Mouse (Mus musculus) urinary bladder, postnatal 14 days (tissue): ENCODE results near the gene Stard3nl.
A peak's percentile ranks its signal among the peaks of the same experiment; 100 is the strongest.

Experiments used
- DNase-seq: peaks from one replicate; pipeline ENCODE4 v3.0.0; 2021; ENCODE audit warnings: low spot score

Stard3nl gene

DNA sequence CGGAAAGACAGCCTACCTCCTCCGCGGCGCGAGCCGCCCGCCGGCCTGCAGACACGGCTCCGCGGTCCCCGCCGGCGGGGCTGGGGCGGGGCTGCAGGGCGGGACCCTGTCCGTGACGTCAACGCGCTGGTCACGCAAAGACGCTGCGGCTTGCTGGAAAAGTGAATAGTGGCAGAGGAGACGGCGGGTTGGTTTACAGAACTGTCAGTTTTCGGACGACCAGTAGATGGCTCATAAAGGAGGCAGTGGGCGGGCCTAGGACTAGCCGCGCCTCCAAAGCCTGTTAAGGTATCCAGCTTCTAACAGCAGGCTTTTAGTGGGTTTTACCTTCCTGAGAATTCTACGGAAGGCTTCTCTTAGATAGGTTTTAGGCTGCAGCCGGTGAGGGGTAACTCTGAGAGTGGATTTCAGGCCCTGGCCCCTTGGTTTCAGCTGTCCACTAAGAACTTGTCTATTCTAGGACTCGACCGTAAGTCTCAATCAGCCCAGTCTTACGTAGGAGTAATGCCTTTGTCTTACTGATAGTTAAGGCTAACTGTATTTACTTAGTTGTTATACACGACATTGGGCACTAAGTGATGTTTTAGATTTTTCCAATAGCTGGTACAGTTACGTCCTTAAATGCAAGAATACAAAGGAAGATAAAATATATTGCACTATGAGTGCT is at the start of gene Stard3nl:
Stard3nl (minus strand) TSS at position 108 of the 667 bp plus-strand sequence.
- peak; percentile 99 for DNase-seq

DNA sequence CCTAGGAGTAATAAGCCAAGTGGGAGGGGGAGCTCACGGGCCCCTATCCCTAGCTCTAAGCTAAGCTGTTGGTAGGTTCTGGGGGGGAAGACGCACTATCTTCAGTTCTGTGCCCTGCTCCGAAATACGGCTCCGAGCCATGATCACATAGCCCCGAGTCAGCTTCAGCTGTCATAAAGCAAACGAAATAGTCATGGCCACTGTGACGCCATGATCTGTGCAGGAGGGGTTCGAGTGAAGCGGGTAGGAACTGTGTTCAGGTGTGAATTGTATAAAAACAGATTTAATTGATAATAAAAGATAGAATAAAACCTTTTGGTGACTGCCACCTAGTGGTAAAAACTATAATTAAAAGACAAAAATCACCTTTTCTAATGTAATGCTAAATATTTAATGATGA is 42.4 kb upstream of the Stard3nl start:
- DNase-seq, result no peak

DNA sequence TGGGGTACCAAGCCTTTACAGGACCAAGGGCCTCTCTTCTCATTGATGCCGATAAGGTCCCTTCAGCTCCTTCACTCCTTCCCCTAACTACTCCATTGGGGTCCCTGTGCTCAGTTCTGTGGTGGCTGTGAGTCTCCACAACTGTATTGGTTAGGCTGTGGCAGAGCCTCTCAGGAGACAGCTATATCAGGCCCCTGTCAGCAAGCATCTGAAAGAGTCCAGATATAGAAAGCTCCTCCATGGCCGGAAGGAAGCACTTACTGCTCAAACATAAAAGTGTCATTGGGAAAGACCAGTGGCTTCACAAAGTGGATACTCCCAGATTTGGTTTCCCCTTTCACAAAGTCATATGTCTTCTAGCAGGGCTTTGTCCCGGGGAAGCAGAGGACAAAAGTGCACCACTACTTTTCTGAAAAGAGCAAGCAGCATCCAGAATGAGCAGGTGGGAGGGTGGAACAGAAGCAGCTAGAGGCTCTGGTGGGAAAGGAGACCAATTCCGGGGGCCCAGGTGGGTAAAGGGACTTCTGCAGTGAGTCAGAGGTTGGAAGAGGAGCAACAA is 34.3 kb upstream of the Stard3nl start:
- no peak for DNase-seq

DNA sequence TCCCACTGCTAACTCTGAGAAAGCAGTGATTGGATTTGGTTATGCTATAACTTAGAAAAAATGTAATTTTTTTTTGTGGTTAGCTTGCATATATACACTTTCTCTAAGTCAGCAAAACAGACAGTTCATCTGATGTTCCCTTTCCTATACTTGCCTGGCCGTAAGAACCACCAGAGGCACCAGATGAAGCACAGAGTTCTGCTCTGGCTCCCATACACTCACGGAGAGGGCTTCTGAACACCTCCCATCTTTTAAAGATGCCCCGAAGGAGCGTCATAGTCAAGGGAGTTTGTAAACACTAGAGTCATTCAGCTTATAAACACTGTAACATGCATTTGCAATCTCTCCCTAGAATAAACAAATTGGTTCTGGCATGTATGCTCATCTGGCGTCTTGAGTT is 32.5 kb upstream of the Stard3nl start:
- DNase-seq, result no peak

DNA sequence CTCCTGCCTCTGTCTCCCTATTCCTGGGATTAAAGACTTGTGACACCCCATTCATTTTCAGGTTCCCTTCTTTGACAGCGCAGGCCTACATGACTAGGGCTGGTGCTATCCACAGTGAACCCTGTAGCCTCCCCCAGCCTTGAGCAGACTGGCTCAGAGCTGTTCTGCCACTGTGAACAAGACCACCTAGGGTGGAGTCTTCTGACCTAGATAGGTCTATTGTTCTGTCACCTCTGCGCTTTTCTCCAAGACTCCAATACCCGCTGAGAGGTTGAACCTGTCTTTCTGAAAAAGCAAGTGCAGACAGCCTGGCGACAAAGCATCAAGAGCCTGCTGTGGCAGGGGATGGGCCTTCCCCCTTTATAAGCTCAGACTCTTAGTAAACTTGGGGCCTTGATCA is 29.0 kb upstream of the Stard3nl start:
- no peak for DNase-seq

DNA sequence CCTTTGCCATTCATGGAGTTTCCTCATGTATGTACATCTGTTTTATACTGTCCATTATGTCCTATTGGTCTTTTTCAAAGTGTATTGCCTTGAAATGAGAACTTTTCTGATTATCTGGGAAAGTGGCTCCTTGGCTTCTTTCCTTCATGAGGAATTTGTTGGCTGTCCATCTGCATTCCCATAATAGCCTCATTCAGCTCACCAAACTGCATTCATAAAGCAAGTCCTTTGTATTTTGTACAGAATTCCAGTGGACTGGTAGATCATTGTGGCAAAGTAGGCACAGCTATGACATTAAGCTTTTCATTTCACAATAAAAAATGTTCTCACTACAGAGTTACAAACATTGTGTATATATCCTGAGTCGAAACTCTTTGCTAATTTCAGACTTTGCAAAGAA is 26.9 kb upstream of the Stard3nl start:
- no peak for DNase-seq

DNA sequence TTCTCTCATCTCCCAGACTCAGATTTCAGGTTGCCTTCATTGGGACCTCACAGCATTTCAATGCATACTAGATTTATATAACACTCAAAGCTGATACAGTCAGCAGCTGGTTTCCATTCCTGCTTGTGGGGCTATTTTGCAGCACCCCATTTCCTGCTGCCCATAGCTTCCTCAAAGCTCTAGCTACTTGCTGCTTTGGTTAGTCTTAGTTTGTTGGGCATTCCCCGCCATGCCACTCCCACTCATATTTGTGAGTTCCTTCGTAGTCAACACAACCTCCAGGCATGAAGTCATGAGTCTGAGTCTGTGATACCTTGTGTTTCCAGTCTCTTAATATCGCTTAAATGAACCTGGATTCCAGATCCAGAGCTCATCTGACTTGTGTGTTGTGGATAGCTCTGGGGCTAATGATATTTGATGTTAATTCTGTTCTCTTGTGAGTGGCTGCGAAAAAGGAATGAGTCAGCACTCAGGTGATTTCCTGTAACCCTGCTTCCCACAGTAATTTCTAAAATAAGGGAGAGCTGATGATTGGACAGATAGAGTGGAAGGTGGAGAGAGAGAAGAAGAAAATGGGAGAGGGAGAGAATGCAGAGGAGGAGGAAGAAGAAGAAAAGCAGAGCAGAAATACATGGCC is 22.4 kb upstream of the Stard3nl start:
- DNase-seq, result no peak

DNA sequence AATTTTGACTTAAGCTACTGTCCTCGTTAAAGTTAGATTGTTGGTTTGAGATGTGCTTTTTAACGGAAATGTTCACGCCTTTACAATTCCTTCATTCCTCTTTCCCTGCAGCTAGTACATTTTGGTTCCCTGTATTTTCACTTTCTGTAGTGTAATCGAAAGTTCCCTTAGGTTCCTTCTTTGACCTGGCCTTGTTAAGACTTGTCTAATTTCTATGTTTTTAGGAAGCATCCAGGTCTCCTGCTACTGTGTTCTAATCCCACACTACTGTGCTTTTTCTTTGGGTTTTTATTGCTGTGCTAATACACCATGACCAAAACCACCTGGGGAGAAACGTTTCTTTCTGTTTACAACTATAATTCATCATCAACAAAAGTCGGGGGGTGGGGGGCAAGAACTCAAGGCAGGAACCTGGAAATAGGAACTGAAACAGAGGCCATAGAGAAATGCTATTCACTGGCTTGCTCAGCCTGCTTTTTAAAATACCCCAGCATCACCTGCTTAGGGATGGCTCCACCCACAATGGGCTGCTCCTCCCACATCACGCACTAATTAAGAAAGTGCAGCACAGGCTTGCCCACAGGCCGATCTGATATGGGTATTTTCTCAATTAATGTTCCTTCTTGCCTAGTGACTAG is 20.4 kb upstream of the Stard3nl start:
- DNase-seq, result no peak

DNA sequence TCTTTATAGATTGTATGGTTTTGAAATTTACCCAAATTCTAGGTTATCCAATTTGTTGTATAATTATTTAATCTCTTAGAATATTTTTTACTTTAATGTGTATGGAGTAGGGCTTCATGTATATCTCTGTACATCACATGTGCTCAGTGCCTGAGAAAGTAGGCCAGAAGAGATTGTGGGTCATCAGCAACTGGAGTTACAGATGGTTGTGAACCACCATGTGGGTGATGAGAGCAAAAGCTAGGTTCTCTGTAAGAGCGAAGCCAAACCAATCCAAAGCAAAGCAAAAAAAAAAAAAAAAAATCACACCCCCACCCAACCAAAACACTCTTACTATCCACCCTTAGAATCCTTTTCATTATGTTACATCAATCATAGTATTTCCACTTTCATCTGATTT is 19.7 kb upstream of the Stard3nl start:
- no peak for DNase-seq

DNA sequence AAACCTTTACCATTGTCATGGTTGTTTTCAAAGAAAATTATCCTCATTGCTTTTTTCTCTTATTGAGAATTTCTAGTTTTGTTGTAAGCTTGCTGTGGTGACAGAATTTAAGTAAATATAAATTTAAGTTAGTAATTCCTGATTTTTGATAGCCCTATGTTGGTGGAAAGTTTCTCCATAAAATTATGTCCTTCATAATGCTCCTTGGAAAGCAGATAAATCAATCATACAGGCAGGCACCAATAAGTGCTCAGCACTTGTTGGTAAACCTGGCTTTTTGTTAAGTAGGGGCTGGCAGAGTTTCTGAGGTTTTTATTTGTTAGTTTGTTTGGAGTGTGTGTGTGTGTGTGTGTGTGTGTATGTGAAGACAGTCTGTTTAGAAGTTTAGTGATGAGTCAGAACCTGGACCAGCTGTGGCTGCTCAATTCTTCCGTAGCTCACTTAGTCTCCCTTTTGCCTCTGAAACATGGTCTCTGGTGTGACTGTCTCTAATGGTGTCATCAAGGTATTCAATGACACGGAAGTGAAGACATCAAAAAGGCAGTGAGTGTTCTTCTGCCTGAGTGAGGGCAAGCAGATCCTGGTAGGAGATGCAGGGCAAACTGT is 16.8 kb upstream of the Stard3nl start:
- no peak for DNase-seq

DNA sequence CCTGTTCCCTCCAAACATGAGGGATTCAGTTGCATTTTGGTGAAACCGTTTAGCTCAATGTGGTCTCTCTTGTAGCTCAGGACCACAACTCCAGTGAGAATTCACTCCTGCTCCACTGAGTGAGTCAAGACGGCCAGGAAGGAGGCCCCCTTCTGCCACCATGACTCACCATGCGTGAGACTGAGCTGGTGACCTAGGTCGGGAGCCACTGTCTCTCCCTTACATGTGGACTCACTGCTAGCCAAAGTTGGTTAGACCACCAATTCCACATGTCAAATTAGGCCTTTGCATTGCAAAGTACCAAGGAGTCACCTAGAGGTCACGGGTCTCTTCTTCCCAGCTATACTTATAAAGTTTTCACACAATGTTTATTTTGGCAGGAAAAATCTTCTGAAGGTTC is 16.3 kb upstream of the Stard3nl start:
- DNase-seq, result no peak

DNA sequence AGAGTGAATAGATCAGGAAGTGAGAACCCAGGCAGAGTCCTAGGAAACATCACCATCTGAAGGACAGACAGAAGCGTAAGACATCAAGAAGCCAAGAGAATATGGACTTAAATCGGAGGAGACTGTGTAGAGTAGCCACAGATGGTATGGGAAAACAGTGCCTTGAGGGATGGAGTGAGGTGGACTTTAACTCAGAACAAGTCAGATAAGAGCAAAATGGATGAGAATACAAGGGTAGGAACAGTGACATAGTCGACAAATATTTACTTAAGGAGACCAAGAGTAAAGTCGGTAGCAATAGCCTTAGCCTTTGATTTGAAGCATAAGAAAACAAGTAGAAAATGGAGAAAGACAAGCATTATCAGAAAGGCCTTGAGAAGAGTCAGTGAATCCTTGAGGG is 15.1 kb upstream of the Stard3nl start:
- no peak for DNase-seq

DNA sequence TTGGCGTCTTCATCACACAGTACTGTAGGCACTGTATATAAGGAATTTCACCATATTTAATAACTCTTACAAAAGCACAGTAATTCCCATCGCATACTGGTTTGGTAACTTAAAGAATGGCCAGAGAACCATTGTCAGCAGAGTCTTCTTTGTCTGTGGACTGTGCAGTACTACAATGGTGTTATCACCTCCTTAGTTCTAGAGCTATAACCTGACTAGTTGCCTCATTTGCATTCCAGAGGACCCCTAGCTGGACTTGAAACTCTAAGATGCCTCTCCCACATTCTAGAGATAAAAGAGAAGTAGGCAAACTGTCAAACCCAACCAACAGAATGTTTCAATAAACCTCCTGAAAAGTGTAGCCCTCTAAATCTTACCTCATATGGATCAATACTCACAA is 12.4 kb upstream of the Stard3nl start:
- no peak for DNase-seq

DNA sequence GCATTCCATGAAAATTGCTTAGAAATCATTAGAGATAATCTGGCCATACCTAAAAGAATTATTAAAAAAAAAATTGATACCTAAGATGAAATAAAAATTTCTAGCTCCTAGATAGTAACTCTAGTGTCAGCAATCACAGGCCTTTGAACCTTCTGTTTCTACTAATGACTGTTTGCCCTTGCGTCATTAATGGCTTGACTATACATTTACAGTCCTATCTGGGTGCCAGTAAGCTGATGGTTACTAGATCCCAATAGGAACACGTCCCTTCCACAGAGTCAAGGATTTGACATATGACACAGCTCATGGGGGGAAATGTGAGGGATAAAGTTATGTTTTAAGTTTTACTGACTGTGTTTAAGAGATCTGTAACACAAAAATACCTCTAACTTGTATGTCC is 9.0 kb upstream of the Stard3nl start:
- no peak for DNase-seq

DNA sequence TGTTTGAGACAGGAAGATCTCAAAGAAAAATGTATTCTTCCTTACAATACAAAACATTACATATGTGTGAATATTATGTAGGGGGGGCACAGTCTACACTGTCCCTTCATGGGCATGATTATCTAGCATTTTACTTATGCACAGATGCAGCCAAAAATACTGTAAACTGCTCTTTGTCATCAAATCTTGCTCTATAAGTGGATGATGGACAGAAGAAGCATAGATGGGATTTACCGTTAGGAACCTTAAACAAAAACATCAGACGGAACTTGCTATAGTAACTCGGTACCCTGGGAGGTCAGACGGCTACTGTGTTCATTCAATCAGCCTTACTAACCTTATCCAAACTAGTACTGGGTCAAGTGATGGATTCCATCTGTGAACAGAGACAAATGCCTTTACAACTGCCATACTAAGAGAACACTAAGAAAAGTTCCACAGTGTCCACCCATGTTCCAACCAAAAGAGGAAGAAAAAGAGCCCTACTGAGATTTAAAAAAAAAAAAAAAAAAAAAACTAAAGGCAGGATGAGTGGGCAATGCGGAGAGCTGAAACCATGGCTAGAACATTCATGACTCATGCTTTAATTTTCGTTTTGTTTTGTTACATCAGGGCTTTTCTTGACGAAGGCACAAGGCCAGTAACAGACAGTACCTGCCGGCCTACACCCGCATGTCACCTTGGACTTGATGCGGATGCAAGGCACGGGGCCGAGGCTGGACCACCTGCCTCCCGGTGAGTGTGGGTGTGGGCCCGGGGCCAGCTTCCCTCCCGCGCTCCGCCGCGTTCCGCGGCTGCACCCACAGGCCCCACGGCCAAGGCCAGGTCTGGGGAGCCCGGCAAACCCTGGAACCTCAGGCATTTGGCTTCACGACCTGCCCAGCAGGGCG is 552 bp downstream of the Stard3nl start:
- DNase-seq, result no peak

DNA sequence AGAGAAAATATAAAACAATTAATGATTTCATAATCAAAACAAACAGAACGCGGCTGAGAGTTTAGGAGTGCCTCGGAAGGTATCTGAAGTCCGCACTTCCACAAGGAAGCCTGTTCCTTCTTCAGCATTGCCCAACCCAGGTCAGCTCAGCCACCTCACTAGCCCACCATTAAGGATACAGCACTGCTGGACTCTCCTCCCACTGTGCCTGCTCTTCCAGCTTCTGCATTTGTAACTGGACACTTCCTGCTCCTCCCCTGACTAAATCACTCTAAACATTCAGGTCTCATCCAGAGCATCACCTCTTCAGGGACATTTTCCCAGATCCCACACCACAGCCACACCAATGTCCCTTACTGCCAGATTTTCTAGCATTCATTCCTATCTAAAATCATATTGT is 1.4 kb downstream of the Stard3nl start:
- no peak for DNase-seq

DNA sequence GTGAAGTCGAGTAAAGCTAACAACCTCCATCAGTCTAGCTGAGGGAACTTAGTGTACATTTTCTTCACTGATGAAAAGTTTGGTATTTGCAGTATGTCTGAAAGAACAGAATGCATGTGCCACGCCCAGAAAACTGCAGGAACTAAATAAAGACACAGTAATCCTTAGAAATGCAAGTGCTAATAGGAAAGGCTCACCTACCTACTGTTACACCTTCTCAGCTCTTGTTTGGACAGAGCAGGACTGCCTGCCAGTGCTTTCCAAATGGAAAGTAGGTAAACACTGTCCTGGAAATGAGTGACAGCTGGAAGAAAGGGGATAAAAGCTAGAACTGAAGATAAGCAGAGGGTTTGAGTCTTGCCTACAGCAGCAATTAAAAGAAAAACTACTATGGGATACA is 1.9 kb downstream of the Stard3nl start:
- DNase-seq, result no peak

DNA sequence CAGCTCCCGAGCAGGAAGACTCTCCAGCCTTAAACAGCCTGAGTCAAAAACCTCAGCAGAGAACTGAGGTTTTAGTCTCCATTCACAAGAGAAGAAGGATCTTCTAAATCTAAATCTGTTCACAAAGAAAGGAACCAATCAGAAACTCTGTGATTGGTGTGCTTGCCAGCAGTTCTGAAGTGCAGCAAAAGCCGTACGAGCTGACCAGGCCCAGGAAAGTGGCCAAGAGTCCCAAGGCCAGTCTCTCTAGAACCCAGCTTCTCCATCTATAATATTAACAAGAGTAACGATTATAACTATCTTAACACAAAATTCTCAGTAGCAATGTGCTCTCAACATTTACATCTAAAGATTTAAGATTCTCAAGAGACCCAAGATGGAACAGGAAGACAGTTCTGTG is 4.0 kb downstream of the Stard3nl start:
- DNase-seq, result no peak

DNA sequence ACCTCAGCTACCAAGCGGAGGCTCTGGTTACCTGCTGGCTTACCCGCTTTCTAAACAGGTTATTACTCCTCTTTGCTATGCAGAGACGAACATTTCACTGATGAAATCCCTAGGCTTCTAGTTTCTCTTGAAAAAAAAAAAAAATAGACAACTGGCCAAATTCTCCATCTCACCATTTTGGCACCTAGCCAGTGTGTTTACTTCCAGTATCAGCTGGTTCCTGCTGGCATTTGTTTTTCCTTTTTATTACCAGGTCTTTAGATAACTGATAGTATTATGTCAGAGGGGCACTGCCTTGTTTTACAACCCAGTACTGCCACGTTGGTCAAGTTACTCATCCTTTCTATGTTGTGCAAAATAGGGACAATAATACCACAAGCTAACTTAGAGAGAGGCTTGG is 5.3 kb downstream of the Stard3nl start:
- DNase-seq, result no peak

DNA sequence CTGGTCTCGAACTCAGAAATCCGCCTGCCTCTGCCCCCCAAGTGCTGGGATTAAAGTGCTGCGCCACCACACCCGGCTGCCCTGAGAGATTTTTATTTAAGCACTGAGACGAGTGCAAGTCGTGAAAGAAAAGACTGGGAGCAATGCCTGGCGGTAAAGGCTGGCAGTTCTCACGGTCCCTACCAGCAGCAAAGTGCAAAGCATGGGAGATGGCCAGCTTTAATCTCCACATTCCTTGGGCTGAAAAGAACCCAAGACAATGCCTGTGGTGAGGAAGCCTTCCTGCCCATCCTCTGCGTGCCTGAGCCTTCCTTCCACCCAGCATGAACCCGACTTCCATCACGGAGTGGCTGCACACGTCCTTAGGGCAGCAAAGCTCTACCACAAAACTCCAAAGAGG is 5.7 kb downstream of the Stard3nl start:
- DNase-seq, result no peak

DNA sequence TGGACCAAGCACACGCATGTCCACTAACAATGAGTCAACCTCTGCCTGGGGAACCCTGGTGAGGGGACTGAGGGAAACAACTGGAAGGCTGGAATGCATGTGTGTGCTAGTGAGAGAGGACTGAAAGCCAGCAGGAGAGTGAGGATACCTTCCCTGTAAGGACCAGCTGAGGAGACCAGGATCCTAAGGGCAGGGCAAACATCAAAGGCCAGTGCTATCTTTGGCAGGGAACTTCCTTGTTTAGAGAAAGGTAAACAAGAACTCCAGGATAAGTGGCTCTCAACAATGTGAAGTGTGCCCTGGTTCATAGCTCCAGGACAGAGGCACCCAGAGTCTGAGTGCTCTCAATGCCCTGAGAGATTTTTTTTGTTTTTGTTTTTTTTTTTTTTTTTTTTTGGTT is 6.2 kb downstream of the Stard3nl start:
- no peak for DNase-seq

DNA sequence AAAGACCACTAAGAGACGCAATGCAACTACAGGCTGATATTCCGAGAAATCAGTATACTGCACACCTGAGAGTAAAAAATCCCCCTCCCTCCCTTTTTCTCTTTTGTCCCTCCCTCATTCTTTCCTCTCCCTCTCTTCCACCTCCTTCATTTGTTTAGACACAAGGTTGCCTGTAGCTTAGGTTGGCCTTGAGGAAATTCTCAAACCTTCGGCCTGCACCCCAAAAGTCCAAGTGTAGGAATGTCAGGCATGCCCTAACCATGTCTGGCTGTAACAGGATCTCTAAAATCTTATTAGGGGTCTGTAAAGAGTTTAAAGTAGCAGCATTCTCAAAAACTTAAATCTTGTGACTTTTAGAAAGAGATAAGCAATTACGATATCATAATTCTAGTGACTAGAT is 10.4 kb downstream of the Stard3nl start:
- DNase-seq, result no peak
